Mouse (Mus musculus) retina, postnatal 7 days (tissue): Measurements from ENCODE around the gene Grm7.

ENCODE experiments used
- DNase-seq: peaks from one replicate; pipeline ENCODE4 v3.0.0-alpha.2; 2012; ENCODE audit warnings: low read depth, low spot score

Gene Grm7

GRCm38 (mm10) chr6:110645411-110646361, at the start of gene Grm7:
TSS of gene Grm7 (plus strand) at chr6:110645581.
- DNase-seq: peak; percentile 37

DNA sequence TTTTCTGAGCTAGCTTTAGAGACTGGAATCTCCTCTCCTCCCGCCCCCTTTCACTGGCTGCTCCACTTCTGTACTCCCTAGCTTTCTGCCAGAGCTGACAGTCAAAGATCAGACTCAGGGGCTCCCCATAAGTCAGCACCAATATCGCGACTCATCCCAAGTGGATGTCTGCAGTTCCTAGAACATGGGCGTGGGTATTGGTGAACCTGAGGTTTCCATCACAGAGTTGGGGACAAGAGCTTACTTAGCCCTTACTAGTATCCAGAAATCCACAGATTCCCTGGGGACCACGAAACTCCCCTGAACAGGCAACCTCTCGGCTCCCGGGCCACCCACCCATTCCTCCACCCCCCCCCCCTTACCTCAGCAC, 355 bp upstream of the Grm7 start:
- no peak for DNase-seq

GRCm38 (mm10) chr6:110646901-110647300, 1.5 kb downstream of the Grm7 start:
- no peak for DNase-seq

DNA sequence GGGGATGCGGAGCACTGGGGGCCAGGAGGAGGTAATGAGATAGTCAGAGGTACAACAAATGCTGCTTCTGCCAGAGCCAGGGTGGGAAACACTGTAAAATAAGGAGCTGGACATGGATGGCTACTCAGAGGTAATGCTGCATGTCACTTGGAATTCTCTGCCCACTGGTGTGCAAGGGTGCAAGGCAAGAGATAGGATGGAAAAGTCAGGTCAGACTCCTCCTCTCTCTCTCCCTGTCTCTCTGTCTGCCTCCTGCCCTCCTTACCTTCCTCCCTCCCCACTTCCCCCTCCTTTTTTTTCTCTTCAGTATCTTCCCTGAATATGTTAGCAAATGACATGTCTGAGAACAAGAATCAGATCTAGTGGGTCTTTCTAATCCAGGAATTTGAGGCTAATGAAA, 3.8 kb downstream of the Grm7 start:
- no peak for DNase-seq

DNA sequence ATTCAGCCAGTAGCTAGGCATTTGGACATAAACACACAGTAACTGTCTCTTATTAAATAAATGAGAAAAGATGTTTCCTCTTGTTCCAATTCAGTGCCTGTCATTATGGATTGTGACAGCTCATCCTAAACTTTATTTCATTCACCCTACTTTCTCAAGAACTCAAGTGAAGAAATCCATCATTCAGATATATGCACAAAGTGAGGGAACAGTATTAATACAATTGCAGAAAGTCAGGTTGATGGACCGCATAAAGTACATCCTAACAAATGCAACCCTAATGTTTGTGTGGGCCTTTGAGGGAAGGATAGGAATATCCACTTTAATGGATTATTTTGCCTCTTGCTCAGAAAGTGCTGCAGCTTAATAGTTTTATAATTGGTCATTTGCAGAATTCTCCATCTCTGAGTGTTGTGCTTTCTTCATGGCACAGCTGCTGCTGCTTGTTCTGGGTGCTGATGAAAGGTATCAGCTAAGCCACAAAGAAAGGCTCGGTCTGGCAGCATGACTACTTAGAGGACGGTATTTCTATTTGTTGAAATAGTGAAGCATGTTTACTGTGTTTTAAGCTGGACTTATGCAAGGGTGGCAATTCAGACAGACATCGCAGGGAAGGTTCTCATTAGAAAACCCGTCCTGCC, 8.1 kb downstream of the Grm7 start:
- DNase-seq: no peak

- DNase-seq: no peak
Measured at GRCm38 (mm10) chr6:110664436-110664835, 19.1 kb downstream of the Grm7 start.

- no peak for DNase-seq
Measured at GRCm38 (mm10) chr6:110668447-110668846, 23.1 kb downstream of the Grm7 start.

- DNase-seq: no peak
Measured at GRCm38 (mm10) chr6:110690954-110691353, 45.6 kb downstream of the Grm7 start.

GRCm38 (mm10) chr6:110709763-110710162, 64.4 kb downstream of the Grm7 start:
- no peak for DNase-seq

GRCm38 (mm10) chr6:110714943-110715342, 69.6 kb downstream of the Grm7 start:
- no peak for DNase-seq

GRCm38 (mm10) chr6:110723371-110723770, 78.0 kb downstream of the Grm7 start:
- peak; percentile 13 for DNase-seq

- DNase-seq: no peak
Measured at GRCm38 (mm10) chr6:110733914-110734313, 88.5 kb downstream of the Grm7 start.

GRCm38 (mm10) chr6:110743981-110744670, 98.7 kb downstream of the Grm7 start:
- no peak for DNase-seq

DNA sequence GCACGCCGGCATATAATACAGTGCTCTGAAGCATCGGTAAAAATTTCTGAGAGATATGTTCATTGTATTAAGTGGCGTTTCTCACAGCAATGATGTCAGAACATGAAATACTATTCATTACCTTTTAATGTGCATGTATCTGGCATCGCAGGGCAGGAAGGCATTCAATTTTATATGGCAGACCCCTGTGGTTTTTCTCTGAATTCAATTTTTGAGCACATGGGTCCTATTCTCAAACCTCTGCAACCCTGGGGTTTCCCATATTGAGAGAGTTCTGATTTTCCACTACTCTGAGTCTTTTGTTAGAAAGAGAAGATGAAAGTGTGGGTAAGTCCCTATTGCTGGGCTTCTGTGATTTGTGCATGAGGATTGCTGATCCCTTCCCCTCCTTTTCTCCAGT, 110.5 kb downstream of the Grm7 start:
- no peak for DNase-seq

- DNase-seq: no peak
Measured at GRCm38 (mm10) chr6:110769588-110769987, 124.2 kb downstream of the Grm7 start.

GRCm38 (mm10) chr6:110772652-110773051, 127.3 kb downstream of the Grm7 start:
- no peak for DNase-seq

- no peak for DNase-seq
Measured at GRCm38 (mm10) chr6:110776046-110776445, 130.7 kb downstream of the Grm7 start.

GRCm38 (mm10) chr6:110785497-110785928, 140.1 kb downstream of the Grm7 start:
- no peak for DNase-seq

GRCm38 (mm10) chr6:110792696-110793095, 147.3 kb downstream of the Grm7 start:
- DNase-seq: no peak

DNA sequence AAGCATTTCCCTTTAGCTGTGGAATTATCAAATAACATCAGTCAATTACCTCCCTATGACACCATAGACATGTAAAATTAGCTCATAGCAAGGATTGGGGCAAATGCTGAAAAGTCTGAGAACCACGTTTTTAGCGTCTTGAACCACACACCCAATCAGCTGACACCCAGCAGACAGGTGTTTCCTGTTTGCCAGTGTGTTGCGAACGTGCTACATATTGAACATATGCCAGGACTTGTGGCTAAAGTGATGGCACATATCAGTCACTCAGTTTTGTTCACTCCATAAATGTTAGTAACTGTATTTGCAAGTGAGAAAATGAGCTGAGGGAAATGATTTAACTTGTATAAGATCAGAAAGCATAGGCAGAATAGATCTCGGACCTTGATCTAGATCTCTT, 162.1 kb downstream of the Grm7 start:
- no peak for DNase-seq

- no peak for DNase-seq
Measured at GRCm38 (mm10) chr6:110812214-110812613, 166.8 kb downstream of the Grm7 start.

DNA sequence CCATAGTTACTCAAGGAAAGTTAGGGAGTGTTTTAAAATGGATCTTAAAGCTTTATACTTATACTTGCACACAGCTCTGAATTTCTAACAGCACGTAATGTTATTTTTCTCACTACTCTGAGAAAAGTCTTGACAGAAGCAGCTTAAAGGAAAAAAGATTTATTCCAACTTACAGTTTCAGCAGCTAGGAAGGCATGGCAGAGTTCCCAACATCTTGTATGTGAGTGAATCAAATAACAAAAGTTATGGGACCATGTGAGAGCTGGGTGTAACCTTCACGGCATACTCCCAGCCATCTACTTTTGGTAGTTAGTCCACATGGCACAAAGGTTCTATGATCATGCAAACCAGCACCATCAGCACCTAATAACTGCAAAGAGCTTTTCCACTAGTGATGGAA, 172.9 kb downstream of the Grm7 start:
- DNase-seq: no peak
